Mouse (Mus musculus) liver, embryonic 14.5 days (tissue): Measurements from ENCODE around the gene Ccnd1.

ENCODE experiments used
- CTCF ChIP-seq: IDR thresholded peaks from 2 replicates; pipeline ENCODE4 v1.5.1; 2016; ENCODE audit warnings: antibody characterized with exemption, low read depth, control low read depth
- EP300 ChIP-seq: IDR thresholded peaks from 2 replicates; pipeline ENCODE4 v1.6.1; 2016; ENCODE audit warnings: antibody characterized with exemption, low read depth

GRCm38 (mm10) chr7:144883106-144883505 is 56.6 kb downstream of the Ccnd1 start:
- TF ChIP-seq CTCF = no peak
- no peak for TF ChIP-seq EP300
